Mouse (Mus musculus) liver, adult 2 months (tissue): Measurements from ENCODE around the gene Artn.

ENCODE experiments used
- CTCF ChIP-seq: fragments of 200-500 bp; IDR thresholded peaks from 2 replicates; pipeline ENCODE4 v1.5.1; 2011; ENCODE audit warnings: low read depth, low read length, control low read depth
- POLR2A ChIP-seq: fragments of 200-500 bp; IDR thresholded peaks from 2 replicates; pipeline ENCODE4 v1.6.1; 2011; ENCODE audit warnings: low read length, control low read depth; ENCODE audit not compliant: insufficient read depth; ENCODE audit errors: extremely low read depth

GRCm38 (mm10) chr4:117912685-117913273 is 16.8 kb downstream of the Artn start:
- no peak for TF ChIP-seq CTCF
- no peak for TF ChIP-seq POLR2A
